Mouse (Mus musculus) midbrain, embryonic 10.5 days (tissue): ENCODE results near the gene Ndufb5. TPM values are rescaled to one million over a fixed set of nuclear protein-coding genes. Genes with fewer than 3 reads are reported as not detected.
"Not testable (repeated sequence)": the region's sequence is repeated elsewhere in the genome, so short reads cannot be mapped to it uniquely, and the experiment has no call there.

ENCODE experiments used
- DNase-seq: peaks from one replicate; pipeline ENCODE4 v3.0.0-alpha.2; 2017; ENCODE audit warnings: low spot score
- H3K27ac ChIP-seq: fragments of 300-500 bp; sonication (generic); replicated peaks from 2 replicates; pipeline ENCODE4 v1.5.1; 2016; ENCODE audit warnings: mild to moderate bottlenecking
- H3K27me3 ChIP-seq: fragments of 300-500 bp; sonication (generic); 2 replicates; pipeline ENCODE4 v1.6.1; 2016; ENCODE audit warnings: low read depth, mild to moderate bottlenecking; ENCODE audit not compliant: poor library complexity, severe bottlenecking
- H3K36me3 ChIP-seq: fragments of 300-500 bp; sonication (generic); 2 replicates; pipeline ENCODE4 v1.6.1; 2016; ENCODE audit warnings: mild to moderate bottlenecking, moderate library complexity
- H3K4me1 ChIP-seq: fragments of 300-500 bp; sonication (generic); 2 replicates; pipeline ENCODE4 v1.6.1; 2016
- H3K4me3 ChIP-seq: fragments of 300-500 bp; sonication (generic); 2 replicates; pipeline ENCODE4 v1.5.1; 2016; ENCODE audit warnings: mild to moderate bottlenecking, moderate library complexity
- H3K9me3 ChIP-seq: fragments of 300-500 bp; sonication (generic); replicated peaks from 2 replicates; pipeline ENCODE4 v1.6.1; 2016; ENCODE audit warnings: mild to moderate bottlenecking
- WGBS: fragments of 180-500 bp; shearing (Covaris S2); methylation state at CpG from one replicate; pipeline ENCODE4 v1.1.7; 2016; 5-methylcytosine and 5-hydroxymethylcytosine counted together
- polyA plus RNA-seq: library from polyadenylated mRNA; unstranded; fragments of >200 nt; fragmentation: Nextera tagmentation; extraction: Ambion mirVana; gene quantifications from 2 replicates; pipeline ENCODE4 v1.2.1, GENCODE M21; 2016

The Ndufb5 gene
- polyA plus RNA-seq, 1 experiment from 2014 or later = 273 TPM

DNA sequence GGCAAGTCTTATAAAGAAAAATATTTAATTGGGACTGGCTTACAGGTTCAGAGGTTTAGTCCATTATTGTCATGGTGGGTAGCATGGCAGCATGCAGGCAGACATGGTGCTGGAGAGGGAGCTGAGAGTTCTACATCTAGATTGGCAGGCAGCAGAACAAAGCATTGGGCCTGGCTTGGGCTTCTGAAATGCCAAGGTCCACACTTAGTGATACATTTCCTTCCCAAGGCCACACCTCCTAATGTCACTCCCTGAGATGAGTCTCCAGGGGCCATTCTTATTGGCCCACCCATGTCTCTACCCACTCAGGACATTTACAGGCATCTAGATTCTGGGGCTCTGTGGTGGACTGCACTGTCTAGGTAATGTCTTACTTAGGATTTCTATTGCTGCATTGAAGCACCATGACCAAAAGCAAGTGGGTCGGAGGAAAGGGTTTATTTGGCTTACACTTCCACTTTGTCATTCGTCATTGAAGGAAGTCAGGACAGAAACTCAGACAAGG lies 5.5 kb downstream of the Ndufb5 start:
- no peak for DNase-seq
- Histone ChIP-seq H3K27me3 (no peaks in the 10 kb centered on the region), H3K36me3 (peaks cover 71% of the 10 kb centered on the region), H3K4me3 (no peak overlapping the region), H3K27ac (no peak overlapping the region), H3K9me3 (no peaks in the 10 kb centered on the region; the same call in 1 of the 2 replicates), H3K4me1 (peaks cover 13% of the 10 kb centered on the region)
- 98% methylated on average over 2 of the region's 2 CpGs for WGBS

DNA sequence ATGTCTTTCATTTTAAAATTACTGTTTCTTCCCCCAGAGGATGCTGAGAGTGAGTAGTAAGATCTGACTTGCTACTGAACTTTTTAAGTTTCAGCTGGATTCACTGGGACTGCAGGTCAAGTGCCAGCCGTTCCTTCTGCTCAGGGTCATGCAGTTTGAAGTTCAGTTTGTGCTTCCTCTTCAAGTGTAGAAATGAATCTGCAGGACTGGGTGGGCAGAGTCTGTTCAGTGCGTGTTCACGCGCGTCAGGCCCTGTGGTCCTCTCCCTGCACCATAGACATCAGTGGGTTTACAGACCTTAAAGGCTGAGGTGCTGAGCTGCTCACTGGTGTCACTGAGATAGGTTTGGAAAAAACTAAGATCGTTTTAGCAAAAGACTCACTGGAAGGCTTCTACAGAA lies 8.2 kb downstream of the Ndufb5 start:
- no peak overlapping the region for H3K4me3 ChIP-seq
- no peak overlapping the region for H3K27ac ChIP-seq
- peaks cover 86% of the 10 kb centered on the region for H3K36me3 ChIP-seq
- no peak for DNase-seq
- no peaks in the 10 kb centered on the region for H3K4me1 ChIP-seq
- no peaks in the 10 kb centered on the region; the same call in 1 of the 2 replicates for H3K9me3 ChIP-seq
- no peaks in the 10 kb centered on the region for H3K27me3 ChIP-seq
- 92% methylated on average over 6 of the region's 6 CpGs for WGBS

DNA sequence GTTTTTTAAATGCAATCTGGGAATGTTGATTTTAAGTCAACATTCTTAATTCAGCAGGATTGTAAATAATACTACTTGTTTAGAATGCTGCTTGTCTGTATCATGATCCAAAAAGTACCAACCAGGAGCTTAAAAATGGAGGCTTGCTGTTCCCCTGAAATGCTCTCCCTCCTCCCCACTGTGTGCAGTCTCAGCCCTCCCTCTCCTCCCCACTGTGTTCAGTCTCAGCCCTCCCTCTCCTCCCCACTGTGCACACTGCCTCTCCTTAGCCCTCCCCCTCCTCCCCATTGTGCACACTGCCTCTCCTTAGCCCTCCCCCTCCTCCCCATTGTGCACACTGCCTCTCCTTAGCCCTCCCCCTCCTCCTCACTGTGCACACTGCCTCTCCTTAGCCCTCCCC lies 8.6 kb downstream of the Ndufb5 start:
- H3K36me3 ChIP-seq = peaks cover 90% of the 10 kb centered on the region
- not testable (repeated sequence) for H3K4me3 ChIP-seq, H3K9me3 ChIP-seq, H3K27me3 ChIP-seq, H3K27ac ChIP-seq, H3K4me1 ChIP-seq, DNase-seq

DNA sequence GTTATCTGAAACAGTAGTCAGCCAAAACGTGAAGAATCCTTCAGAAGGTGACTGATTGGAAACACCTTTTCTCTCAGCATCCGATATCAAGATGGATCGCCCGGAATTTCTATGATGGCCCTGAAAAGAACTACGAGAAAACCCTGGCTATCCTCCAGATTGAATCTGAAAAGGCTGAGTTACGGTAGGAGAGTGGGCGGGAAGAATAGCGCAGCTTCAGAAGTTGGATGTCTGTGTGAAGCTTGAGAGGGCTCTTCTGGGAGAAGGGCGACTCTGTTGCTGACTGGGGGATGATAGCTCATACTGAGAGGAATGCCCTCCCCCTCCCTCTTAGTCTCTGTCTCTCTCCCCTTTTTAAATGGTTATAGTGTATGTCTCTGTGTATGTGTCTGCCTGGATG lies 11.6 kb downstream of the Ndufb5 start:
- no peak for DNase-seq
- Histone ChIP-seq H3K4me3 (no peak overlapping the region), H3K9me3 (no peaks in the 10 kb centered on the region; the same call in 1 of the 2 replicates), H3K4me1 (no peaks in the 10 kb centered on the region), H3K27me3 (no peaks in the 10 kb centered on the region), H3K27ac (no peak overlapping the region), H3K36me3 (peaks cover 98% of the 10 kb centered on the region)
- whole genome bisulfite sequencing = 94% methylated on average over 9 of the region's 9 CpGs

DNA sequence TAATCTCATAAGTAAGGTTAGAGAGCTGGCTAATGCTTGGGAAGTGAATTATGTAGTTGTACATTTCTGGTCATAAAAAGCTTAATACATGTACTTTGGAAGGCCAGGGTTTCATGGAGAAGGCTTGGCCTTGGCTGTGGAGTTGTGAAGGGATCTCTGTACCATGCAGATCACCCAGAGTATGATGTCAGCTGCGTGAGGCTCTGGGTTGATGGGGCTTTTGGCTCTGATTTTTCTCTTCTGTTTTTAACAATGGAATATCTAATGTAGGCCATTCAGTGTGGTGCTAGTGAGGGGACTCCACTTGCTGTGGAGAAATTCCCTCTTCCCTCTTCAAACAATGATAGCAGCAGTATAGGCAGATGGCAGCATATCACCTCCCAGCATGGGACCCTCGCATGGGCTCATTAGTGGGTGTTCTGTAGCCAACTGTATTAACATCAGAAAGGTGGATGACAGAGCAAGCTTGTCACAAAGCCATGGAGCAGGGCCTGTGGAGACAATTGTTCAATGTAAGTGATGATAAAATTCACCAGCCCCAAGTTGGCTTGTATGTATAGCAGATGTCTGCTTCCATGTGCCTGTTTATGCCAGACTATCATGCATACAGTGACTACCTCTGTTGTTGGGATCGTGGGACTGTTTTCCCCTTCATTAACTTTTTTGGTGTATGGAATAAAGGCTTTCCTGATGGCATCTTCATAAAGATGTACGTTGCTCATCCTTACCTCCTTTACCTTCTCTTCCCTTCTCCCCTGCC lies 13.2 kb downstream of the Ndufb5 start:
- Histone ChIP-seq H3K27ac (no peak overlapping the region), H3K27me3 (no peaks in the 10 kb centered on the region), H3K4me1 (no peaks in the 10 kb centered on the region), H3K9me3 (no peaks in the 10 kb centered on the region; the same call in 1 of the 2 replicates), H3K36me3 (peaks cover 99% of the 10 kb centered on the region), H3K4me3 (no peak overlapping the region)
- 94% methylated on average over 4 of the region's 4 CpGs for whole genome bisulfite sequencing
- no peak for DNase-seq

DNA sequence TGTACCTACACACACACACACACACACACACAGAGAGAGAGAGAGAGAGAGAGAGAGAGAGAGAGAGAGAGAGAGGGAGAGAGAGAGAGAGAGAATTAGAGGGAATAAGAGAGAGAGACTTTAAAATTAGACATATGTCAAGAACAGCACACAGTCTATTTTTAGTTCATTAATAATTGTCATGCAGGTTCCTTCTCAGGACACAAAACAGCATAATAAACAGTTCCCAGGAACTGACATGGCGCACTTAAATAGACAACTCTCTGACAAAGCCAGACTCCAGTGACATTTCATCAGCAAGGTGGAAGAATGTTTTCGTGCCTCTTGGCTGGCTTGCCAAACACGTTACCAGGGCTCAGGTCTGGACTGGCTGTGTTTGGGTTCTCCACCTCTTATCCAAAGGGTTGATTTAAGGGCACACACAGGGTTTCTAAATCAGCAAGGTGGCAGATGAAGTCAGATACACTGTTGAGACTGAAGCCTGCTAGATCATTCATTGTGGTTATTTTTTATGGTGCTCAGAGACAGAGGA lies 17.7 kb downstream of the Ndufb5 start:
- peaks cover 60% of the 10 kb centered on the region for H3K36me3 ChIP-seq
- H3K4me1 ChIP-seq = no peaks in the 10 kb centered on the region
- no peaks in the 10 kb centered on the region for H3K27me3 ChIP-seq

DNA sequence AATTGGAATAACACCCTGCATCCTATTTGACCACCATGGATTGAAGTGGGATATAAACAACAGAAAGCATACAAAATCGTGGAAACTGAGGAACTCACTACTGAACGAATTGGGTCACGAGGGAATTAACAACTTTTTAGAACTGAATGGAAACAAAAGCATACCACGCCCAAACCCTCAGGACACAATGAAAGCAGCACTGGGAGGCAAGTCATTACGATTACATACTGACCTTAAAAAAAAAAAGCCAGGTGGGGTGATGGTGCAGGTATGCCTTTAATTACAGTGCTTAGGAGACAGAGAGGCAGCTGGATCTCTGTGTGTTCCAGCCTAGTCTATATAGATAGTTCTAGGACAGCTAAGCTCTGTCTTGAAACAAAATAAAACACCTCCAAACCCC lies 22.4 kb downstream of the Ndufb5 start:
- peaks cover 12% of the 10 kb centered on the region for H3K36me3 ChIP-seq
- DNase-seq = no peak
- H3K9me3 ChIP-seq = no peaks in the 10 kb centered on the region
- 81% methylated on average over 5 of the region's 5 CpGs for WGBS
- H3K4me1 ChIP-seq = no peaks in the 10 kb centered on the region
- H3K27me3 ChIP-seq = no peaks in the 10 kb centered on the region
- no peak overlapping the region for H3K27ac ChIP-seq
- no peak overlapping the region for H3K4me3 ChIP-seq

More for the DNA sequence above, 17.7 kb downstream of the Ndufb5 start:
- no peak for DNase-seq
- 90% methylated on average over 3 of the region's 3 CpGs for WGBS
- H3K4me3 ChIP-seq = no peak overlapping the region
- H3K27ac ChIP-seq = no peak overlapping the region
- no peaks in the 10 kb centered on the region for H3K9me3 ChIP-seq

DNA sequence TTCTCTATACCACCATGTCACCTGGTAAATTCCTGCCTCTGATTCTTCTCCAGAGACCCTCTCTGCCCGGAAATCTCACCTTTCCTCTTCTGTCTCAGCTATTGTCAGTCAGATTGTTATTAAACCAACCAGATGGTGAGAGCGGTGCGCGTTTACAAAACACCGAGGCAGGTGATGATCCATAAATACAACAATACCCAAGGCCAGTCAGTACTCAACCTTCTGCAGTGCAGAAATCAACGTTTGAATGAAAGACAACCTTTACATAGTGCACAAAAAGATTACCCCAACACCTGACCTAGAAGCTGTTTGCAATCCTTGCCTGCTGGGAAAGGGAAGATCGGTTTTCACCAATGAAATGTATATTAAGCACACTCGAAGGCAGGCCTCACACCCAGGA lies 26.2 kb downstream of the Ndufb5 start:
- H3K36me3 ChIP-seq = no peaks in the 10 kb centered on the region
- H3K27ac ChIP-seq = no peak overlapping the region
- no peak for DNase-seq
- H3K4me3 ChIP-seq = no peak overlapping the region
- no peaks in the 10 kb centered on the region for H3K4me1 ChIP-seq
- H3K27me3 ChIP-seq = no peaks in the 10 kb centered on the region
- WGBS = 64% methylated on average over 8 of the region's 8 CpGs
- H3K9me3 ChIP-seq = no peaks in the 10 kb centered on the region

DNA sequence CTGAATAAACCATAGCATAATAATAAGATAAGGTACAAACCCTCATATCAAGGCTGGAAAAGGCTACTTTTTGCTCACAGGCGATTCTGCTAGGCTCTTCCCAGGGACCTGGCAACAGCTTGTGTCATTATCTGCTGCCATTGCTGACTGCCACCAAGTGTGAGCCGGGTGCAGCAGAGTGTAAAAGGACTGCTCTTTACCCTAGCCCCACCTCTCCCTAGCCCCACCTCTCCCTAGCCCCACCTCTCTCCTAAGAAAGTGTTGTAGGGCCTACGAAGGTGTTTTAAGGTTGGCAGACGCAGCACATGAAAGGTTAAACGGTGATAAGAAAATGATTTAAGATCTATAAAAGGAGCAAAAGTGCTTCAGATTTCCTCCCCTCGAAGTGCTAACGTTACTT lies 27.1 kb downstream of the Ndufb5 start:
- Histone ChIP-seq H3K9me3 (no peaks in the 10 kb centered on the region), H3K4me3 (no peak overlapping the region), H3K36me3 (no peaks in the 10 kb centered on the region), H3K27ac (no peak overlapping the region), H3K27me3 (no peaks in the 10 kb centered on the region), H3K4me1 (no peaks in the 10 kb centered on the region)
- no peak for DNase-seq
- WGBS = 51% methylated on average over 7 of the region's 7 CpGs

DNA sequence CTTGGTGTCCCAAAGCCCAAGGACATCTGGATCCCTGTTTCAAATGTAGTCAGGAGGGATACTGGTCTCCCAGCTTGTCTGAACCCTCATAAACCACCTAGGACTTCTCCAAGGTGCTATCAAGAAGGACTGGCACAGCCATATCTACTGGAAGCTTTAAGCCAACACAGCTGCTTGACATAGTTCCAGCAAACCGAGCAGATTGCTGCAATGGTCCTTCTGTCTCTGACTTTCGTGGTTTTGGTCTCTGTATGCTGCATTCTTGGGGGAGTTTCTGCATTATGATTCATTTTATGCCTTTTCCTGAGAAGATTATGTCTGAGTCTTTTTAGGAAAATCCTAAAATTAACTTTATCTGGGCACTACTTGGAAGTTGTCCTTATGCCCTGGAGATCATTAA lies 34.0 kb downstream of the Ndufb5 start:
- H3K9me3 ChIP-seq = no peaks in the 10 kb centered on the region
- no peak for DNase-seq
- H3K36me3 ChIP-seq = no peaks in the 10 kb centered on the region
- H3K27ac ChIP-seq = no peak overlapping the region
- H3K27me3 ChIP-seq = no peaks in the 10 kb centered on the region
- WGBS = 82% methylated on average over 2 of the region's 2 CpGs
- no peaks in the 10 kb centered on the region for H3K4me1 ChIP-seq
- no peak overlapping the region for H3K4me3 ChIP-seq

Other genes starting within 250 kb of the Ndufb5 start
- 0.07 TPM in 1 of 2 replicates, not detected in the other for gene Kcnmb3, start 244.8 kb upstream of the Ndufb5 start, polyA plus RNA-seq
- gene Zfp639, start 226.7 kb upstream of the Ndufb5 start, polyA plus RNA-seq = 40.3 and 43.7 TPM in 2 replicates
- 22.1 and 33.7 TPM in 2 replicates for gene Mfn1, start 207.5 kb upstream of the Ndufb5 start, polyA plus RNA-seq
- gene Gnb4, start 120.4 kb upstream of the Ndufb5 start, polyA plus RNA-seq = 46.4 and 49.4 TPM in 2 replicates
- gene Actl6a, start 30.7 kb upstream of the Ndufb5 start, polyA plus RNA-seq = 266 and 278 TPM in 2 replicates
- 34.6 and 38.6 TPM in 2 replicates for gene Mrpl47, start 615 bp downstream of the Ndufb5 start, polyA plus RNA-seq
- 8.3 and 8.7 TPM in 2 replicates for gene Usp13, start 80.6 kb downstream of the Ndufb5 start, polyA plus RNA-seq